Mouse (Mus musculus) cerebellum, postnatal 10 days (tissue): ENCODE results near the gene Best1.
"Not testable (repeated sequence)": the region's sequence is repeated elsewhere in the genome, so short reads cannot be mapped to it uniquely, and the experiment has no call there.

Experiments used
- DNase-seq, 2 experiments: peaks; one replicate each; pipeline ENCODE4 v3.0.0; 2021; ENCODE audit warnings: mixed read lengths in 2 of 2

Gene Best1

GRCm38 (mm10) chr19:9989884-9990256 is 11.6 kb downstream of the Best1 start:
- no peak for DNase-seq

GRCm38 (mm10) chr19:9989171-9989883 is 12.1 kb downstream of the Best1 start:
- peak in 1 of 2 experiments; percentile 36 for DNase-seq

GRCm38 (mm10) chr19:9987593-9987992 is 13.8 kb downstream of the Best1 start:
- no peak for DNase-seq

DNA sequence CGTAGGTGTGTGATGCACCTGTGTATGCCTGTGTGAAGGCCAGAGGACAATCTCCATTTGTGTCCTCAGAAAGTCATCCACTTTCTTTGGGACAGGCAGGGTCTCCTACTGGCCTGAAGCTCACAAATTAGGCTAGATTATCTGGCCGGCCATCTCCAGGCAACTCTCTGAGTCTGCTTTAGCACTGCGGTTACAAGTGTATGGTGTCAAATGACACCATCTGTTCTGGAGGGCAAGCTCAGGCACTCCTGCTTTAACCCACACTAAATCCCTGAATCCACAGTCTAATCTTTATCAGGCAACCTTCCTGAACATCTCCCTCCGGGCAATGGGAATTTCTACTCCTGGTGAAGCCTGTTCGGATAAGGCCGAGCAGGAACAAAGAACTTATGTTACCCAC is 14.2 kb downstream of the Best1 start:
- DNase-seq = no peak

GRCm38 (mm10) chr19:9985900-9986421 is 15.5 kb downstream of the Best1 start:
- DNase-seq = no peak

- DNase-seq = no peak
Measured at GRCm38 (mm10) chr19:9985190-9985899, 16.1 kb downstream of the Best1 start.

GRCm38 (mm10) chr19:9984111-9985055 is 17.1 kb downstream of the Best1 start:
- DNase-seq = no peak

DNA sequence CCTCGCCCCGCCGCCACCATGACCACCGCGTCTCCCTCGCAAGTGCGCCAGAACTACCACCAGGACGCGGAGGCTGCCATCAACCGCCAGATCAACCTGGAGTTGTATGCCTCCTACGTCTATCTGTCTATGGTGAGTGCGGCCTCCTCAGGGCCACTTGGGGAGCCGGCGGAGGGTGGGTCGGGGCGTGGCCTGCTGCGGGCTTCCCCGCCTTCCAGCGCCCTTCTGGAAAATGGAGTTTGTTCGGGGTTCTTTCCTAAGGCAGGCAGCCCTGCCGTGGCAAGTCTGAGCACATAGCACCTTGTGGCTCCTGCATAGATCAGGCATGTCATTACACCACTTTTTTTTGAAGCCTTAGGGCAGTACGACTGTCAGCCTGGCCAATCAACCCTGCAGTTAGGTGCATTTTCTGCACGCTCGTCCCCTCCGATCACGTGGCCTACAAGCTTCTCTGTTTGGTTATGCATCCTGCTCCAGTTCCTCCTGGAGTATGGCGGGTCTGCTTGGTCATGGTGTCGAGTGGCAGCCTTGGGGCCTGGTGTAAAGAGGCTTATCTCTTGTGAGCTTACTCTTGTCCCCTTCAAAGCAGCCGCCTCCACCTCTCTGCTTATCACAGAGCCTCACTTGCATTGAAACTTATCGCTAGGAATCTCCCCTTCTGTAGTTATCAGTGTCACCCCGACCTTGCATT is 18.4 kb downstream of the Best1 start:
- DNase-seq = peak; percentile 79 to 81

GRCm38 (mm10) chr19:9982151-9982851 is 19.1 kb downstream of the Best1 start:
- peak; percentile 98 for DNase-seq

GRCm38 (mm10) chr19:9981621-9982020 is 19.8 kb downstream of the Best1 start:
- DNase-seq = no peak

- DNase-seq = no peak
Measured at GRCm38 (mm10) chr19:9980258-9980657, 21.2 kb downstream of the Best1 start, which contains the start of gene Fth1. Gene Fth1, plus strand, starts transcription at chr19:9980598.

DNA sequence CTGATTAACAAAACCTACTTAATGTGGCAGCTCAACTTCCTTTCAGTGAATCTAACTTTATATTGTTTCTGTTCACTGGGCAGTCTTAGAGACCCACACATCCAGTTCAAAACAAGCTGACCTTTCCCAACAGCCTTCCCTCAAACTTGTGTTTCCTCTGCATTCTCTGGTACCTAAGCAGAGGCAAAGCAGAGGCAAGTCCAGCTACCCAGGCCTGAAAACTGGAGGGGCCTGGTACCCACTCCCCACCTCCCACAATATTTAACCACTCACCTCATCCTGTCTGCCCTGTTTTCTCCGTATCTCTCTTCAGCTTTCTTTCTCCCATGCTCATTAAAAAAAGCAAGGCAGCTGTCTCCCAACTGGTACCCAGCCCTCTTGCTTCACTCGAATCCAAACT is 22.3 kb downstream of the Best1 start:
- no peak for DNase-seq

DNA sequence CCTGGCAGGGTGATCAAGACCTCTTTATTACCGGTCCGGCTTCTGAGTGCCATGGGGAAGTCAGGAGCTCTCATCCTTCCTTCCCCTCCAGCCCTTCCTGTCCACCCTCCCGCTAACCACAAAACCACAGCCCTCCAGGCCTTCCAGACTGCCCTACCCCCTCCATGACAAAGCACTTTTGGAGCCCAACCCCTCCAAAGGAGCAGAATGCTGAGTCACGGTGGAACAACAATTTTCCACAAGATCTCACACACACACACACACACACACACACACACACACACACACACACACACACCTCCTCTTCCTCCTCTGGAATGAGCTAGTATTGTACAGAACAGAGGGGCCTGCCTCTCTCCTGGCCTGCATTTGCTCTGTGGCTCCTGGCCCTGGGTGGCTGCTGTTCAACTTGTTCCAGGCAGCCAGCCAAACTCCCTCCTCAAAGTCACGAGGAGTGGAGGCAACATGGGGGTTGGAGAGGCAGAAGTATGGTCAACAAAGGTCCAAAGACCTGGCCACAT is 22.9 kb downstream of the Best1 start:
- peak; percentile 73 to 80 for DNase-seq

DNA sequence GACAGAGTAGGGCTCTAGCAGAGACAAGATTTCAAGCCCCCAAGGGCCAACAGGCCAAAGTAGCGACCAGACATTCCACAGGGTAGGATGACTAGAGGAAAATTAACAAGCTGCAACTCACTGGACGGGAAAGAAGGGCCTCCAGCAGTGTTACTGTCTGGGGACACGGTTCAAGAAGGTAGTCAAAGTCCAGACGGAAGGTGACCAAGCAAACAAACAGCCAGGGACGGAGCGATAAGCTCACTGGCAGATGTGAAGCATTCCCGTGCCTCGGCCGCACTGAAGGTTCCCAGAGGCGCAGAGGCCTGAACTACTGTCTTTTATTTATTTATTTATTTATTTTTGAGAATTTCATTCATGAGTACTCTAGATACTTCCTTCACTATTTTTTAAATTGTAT is 24.3 kb downstream of the Best1 start:
- DNase-seq = no peak

DNA sequence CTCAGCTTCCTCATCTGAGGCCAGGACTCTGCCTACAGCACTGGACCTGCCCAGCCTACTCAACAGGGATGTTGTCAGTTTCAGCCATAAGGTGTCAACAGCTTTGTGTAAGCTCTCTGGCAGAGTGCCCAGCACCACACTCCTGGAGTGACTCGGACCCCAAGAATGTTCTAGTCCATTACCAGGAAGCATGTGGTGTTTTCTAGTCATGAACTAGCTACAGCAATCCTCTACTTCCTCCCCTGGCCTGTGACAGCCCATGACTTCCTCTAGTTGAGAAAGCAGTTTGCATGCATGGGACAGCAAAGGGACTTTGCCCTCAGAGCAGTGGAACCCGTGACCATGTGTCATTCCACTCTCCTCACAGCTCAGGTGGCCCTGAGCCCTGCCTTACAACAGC is 26.6 kb downstream of the Best1 start:
- not testable (repeated sequence) for DNase-seq

GRCm38 (mm10) chr19:9968081-9968787 is 33.2 kb downstream of the Best1 start:
- DNase-seq = no peak

GRCm38 (mm10) chr19:9966096-9966867 is 35.2 kb downstream of the Best1 start:
- no peak for DNase-seq

- DNase-seq = no peak
Measured at GRCm38 (mm10) chr19:9964205-9964916, 37.1 kb downstream of the Best1 start.

GRCm38 (mm10) chr19:9960769-9961168 is 40.7 kb downstream of the Best1 start:
- no peak for DNase-seq
